In the genomic region with DNA sequence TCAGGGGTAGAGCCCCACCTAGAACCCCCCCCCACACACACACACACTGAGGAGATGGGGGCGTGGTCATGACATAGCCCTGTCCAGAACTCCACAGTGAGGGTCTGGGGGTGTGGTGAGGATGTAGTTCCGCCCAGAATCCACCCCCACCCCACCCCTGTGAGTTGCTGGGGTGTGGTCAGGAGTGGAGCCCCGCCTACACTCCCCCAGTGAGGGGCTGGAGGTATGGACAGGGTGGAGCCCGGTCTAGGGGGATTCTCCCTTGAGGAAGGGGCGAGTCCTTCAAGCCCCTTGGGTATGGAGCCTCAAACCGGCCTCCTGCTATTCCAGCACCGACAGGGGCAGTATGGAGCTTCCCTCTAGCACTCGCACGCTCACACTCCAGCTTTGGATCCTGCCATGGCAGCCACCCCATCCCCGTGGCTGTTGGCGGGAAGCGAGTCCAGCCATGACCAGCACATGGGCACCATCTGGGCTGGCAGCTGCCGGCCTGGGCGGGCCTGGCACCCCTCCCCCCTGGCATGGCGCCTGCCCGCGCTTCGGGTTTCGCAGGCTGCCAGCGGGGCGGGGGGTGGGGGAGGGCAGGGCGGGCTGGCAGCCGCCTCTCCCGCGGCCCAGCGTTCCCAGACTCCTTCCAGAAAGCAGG, we compare ENCODE assay signal across 9 mouse cellular contexts. TPM values are rescaled to one million over a fixed set of nuclear protein-coding genes. Genes with fewer than 3 reads are reported as not detected.
DNase-seq lines count a peak whose midpoint lies in the region; ATAC-seq and TF ChIP-seq lines count a peak whose summit lies in the region.
"Had no signal": no experiment of that assay in that cellular context is flagged by ENCODE, and none has a peak within 500 bp of the region (broad histone marks: within the 10 kb centered on the region; RNA-seq: fewer than 3 reads in every experiment).

No protein-coding gene starts in this region.

- TF ChIP-seq EP300 in heart, postnatal 0 days (IDR thresholded peaks at IDR 0.05; ENCODE audit: low read depth), result 0 out of 2 replicates have a peak, but pooled peaks have one; percentile 60

- ATAC-seq in forebrain, embryonic 15.5 days (replicated peaks), result peak; percentile 85
- peak; percentile 33 for ATAC-seq in heart, postnatal 0 days (ENCODE audit: insufficient read depth, low read depth)
- no peak for ATAC-seq in liver, embryonic 15.5 days (ENCODE audit: insufficient read depth)
- ATAC-seq in neural tube, embryonic 13.5 days (ENCODE audit: low read depth), result peak; percentile 59
- ATAC-seq: Patski had no signal

- H3K4me2 ChIP-seq in forebrain, embryonic 15.5 days (replicated peaks), result peak overlapping the region; percentile 45
- peak overlapping the region; percentile 54 for H3K4me2 ChIP-seq in heart, postnatal 0 days (ENCODE audit: low read depth, low read length)
- H3K4me2 ChIP-seq in liver, embryonic 15.5 days, result peak overlapping the region; percentile 68
- peak overlapping the region; percentile 49 for H3K4me2 ChIP-seq in neural tube, embryonic 13.5 days

- TF ChIP-seq CTCF in E14TG2a.4 (conservative IDR thresholded peaks at IDR 0.05; ENCODE audit: low read length), result peak; percentile 42
- peak; percentile 47 for TF ChIP-seq CTCF in heart, postnatal 0 days (IDR thresholded peaks at IDR 0.05; ENCODE audit: low read depth)

- no peaks in the 10 kb centered on the region for H3K9me3 ChIP-seq in E14TG2a.4 (ENCODE audit: low read length)
- no peaks in the 10 kb centered on the region for H3K9me3 ChIP-seq in forebrain, embryonic 15.5 days
- no peaks in the 10 kb centered on the region for H3K9me3 ChIP-seq in heart, postnatal 0 days (replicated peaks; ENCODE audit: control insufficient read depth, low read length)
- H3K9me3 ChIP-seq in liver, embryonic 15.5 days (replicated peaks), result no peaks in the 10 kb centered on the region
- no peaks in the 10 kb centered on the region for H3K9me3 ChIP-seq in neural tube, embryonic 13.5 days

- peaks cover 97% of the 10 kb centered on the region for H3K4me1 ChIP-seq in E14TG2a.4 (replicated peaks; ENCODE audit: low read depth, low read length)
- H3K4me1 ChIP-seq in forebrain, embryonic 15.5 days, result peaks cover 60% of the 10 kb centered on the region
- peaks cover 77% of the 10 kb centered on the region for H3K4me1 ChIP-seq in heart, postnatal 0 days (ENCODE audit: control insufficient read depth, insufficient read depth)
- H3K4me1 ChIP-seq in liver, embryonic 15.5 days (replicated peaks), result peaks cover 69% of the 10 kb centered on the region
- H3K4me1 ChIP-seq in neural tube, embryonic 13.5 days (replicated peaks), result peaks cover 78% of the 10 kb centered on the region

- H3K9ac ChIP-seq in forebrain, embryonic 15.5 days (replicated peaks), result peak overlapping the region; percentile 21
- H3K9ac ChIP-seq in heart, postnatal 0 days (replicated peaks; ENCODE audit: low read depth, low read length), result no peak overlapping the region
- H3K9ac ChIP-seq in liver, embryonic 15.5 days, result 0 out of 2 replicates have a peak overlapping the region, but pooled peaks have one; percentile 15
- peak overlapping the region; percentile 57 for H3K9ac ChIP-seq in neural tube, embryonic 13.5 days

- H3K27ac ChIP-seq in forebrain, embryonic 15.5 days (replicated peaks), result peak overlapping the region; percentile 89
- peak overlapping the region; percentile 43 for H3K27ac ChIP-seq in heart, postnatal 0 days (ENCODE audit: low read depth)
- H3K27ac ChIP-seq in liver, embryonic 15.5 days (replicated peaks), result no peak overlapping the region
- H3K27ac ChIP-seq in neural tube, embryonic 13.5 days (replicated peaks), result peak overlapping the region; percentile 88

- peak; percentile 91 to 96 for DNase-seq in cerebellum, adult 18-20 months
- peak; percentile 71 for DNase-seq in heart, postnatal 0 days (ENCODE audit: low spot score)
- peak; percentile 85 to 96 for DNase-seq in kidney, postnatal 25 days
- peak; percentile 72 for DNase-seq in urinary bladder, postnatal 25 days (ENCODE audit: low spot score)

- H3K4me3 ChIP-seq in E14TG2a.4 (replicated peaks; ENCODE audit: low read length), result peak overlapping the region; percentile 73
- H3K4me3 ChIP-seq in forebrain, embryonic 15.5 days, result peak overlapping the region; percentile 31
- H3K4me3 ChIP-seq in heart, postnatal 0 days (ENCODE audit: low read depth, low read length), result peak overlapping the region; percentile 10
- H3K4me3 ChIP-seq in liver, embryonic 15.5 days (replicated peaks), result peak overlapping the region; percentile 42
- H3K4me3 ChIP-seq in neural tube, embryonic 13.5 days, result peak overlapping the region; percentile 9; the same call in 1 of the 2 replicates

- 2% methylated on average over 18 of the region's 26 CpGs for WGBS in forebrain, embryonic 15.5 days
- 11% methylated on average over 16 of the region's 26 CpGs for WGBS in heart, postnatal 0 days
- 1% methylated on average over 26 of the region's 26 CpGs for WGBS in liver, embryonic 15.5 days (ENCODE audit: insufficient replicate concordance)
- 2% methylated on average over 26 of the region's 26 CpGs for WGBS in neural tube, embryonic 13.5 days

- peaks cover 29% of the 10 kb centered on the region for H3K27me3 ChIP-seq in E14TG2a.4 (ENCODE audit: insufficient read depth, low read length)
- H3K27me3 ChIP-seq in forebrain, embryonic 15.5 days, result no peaks in the 10 kb centered on the region
- no peaks in the 10 kb centered on the region for H3K27me3 ChIP-seq in heart, postnatal 0 days (ENCODE audit: control insufficient read depth, insufficient read depth, low read length)
- peaks cover 24% of the 10 kb centered on the region for H3K27me3 ChIP-seq in liver, embryonic 15.5 days
- no peaks in the 10 kb centered on the region for H3K27me3 ChIP-seq in neural tube, embryonic 13.5 days
- H3K27me3 ChIP-seq: Patski had no signal

- peaks cover 15% of the 10 kb centered on the region for H3K36me3 ChIP-seq in E14TG2a.4 (ENCODE audit: insufficient read depth, low read length)
- H3K36me3 ChIP-seq in forebrain, embryonic 15.5 days, result no peaks in the 10 kb centered on the region; the same call in 1 of the 2 replicates
- peaks cover 17% of the 10 kb centered on the region for H3K36me3 ChIP-seq in heart, postnatal 0 days (replicated peaks; ENCODE audit: control insufficient read depth, insufficient read depth, low read length)
- no peaks in the 10 kb centered on the region for H3K36me3 ChIP-seq in liver, embryonic 15.5 days (replicated peaks)
- peaks cover 26% of the 10 kb centered on the region; the same call in 1 of the 2 replicates for H3K36me3 ChIP-seq in neural tube, embryonic 13.5 days

RNA-seq across cellular contexts. Expression of a gene that starts 23.9 kb away (rescaled TPM):
- 1.2 and 1.8 TPM in 2 replicates for polyA plus RNA-seq in forebrain, embryonic 15.5 days (2015; fragmentation: Nextera tagmentation; extraction: Ambion mirVana)
- 6.6 and 7.8 TPM in 2 replicates for total RNA-seq in heart, postnatal 0 days (2014; rRNA removed; ENCODE audit: low replicate concordance)
- polyA plus RNA-seq in heart, postnatal 0 days (2015; fragmentation: Nextera tagmentation; extraction: Ambion mirVana), result 3.3 and 3.8 TPM in 2 replicates
- polyA plus RNA-seq in liver, embryonic 15.5 days (2015; fragmentation: Nextera tagmentation; extraction: Ambion mirVana), result 1.9 and 2.3 TPM in 2 replicates
- 1.8 and 3.1 TPM in 2 replicates for polyA plus RNA-seq in neural tube, embryonic 13.5 days (2015; fragmentation: Nextera tagmentation; extraction: Ambion mirVana)

RNA-seq across cellular contexts. Expression of a gene that starts 27.9 kb away (rescaled TPM):
- 2.9 and 3.1 TPM in 2 replicates for polyA plus RNA-seq in forebrain, embryonic 15.5 days (2015; fragmentation: Nextera tagmentation; extraction: Ambion mirVana)
- total RNA-seq in heart, postnatal 0 days (2014; rRNA removed; ENCODE audit: low replicate concordance), result not detected in 2 replicates
- 0.45 and 0.70 TPM in 2 replicates for polyA plus RNA-seq in heart, postnatal 0 days (2015; fragmentation: Nextera tagmentation; extraction: Ambion mirVana)
- 0.56 TPM in 1 of 2 replicates, not detected in the other for polyA plus RNA-seq in liver, embryonic 15.5 days (2015; fragmentation: Nextera tagmentation; extraction: Ambion mirVana)
- polyA plus RNA-seq in neural tube, embryonic 13.5 days (2015; fragmentation: Nextera tagmentation; extraction: Ambion mirVana), result 1.3 and 2.5 TPM in 2 replicates

RNA-seq across cellular contexts. Expression of a gene that starts 32.4 kb away (rescaled TPM):
- polyA plus RNA-seq in forebrain, embryonic 15.5 days (2015; fragmentation: Nextera tagmentation; extraction: Ambion mirVana), result 5.4 and 6.6 TPM in 2 replicates
- 0.11 TPM in 1 of 2 replicates, not detected in the other for total RNA-seq in heart, postnatal 0 days (2014; rRNA removed; ENCODE audit: low replicate concordance)
- polyA plus RNA-seq in heart, postnatal 0 days (2015; fragmentation: Nextera tagmentation; extraction: Ambion mirVana), result 0.43 and 1.1 TPM in 2 replicates
- polyA plus RNA-seq in liver, embryonic 15.5 days (2015; fragmentation: Nextera tagmentation; extraction: Ambion mirVana), result 0.75 and 0.88 TPM in 2 replicates
- 5.2 and 8.2 TPM in 2 replicates for polyA plus RNA-seq in neural tube, embryonic 13.5 days (2015; fragmentation: Nextera tagmentation; extraction: Ambion mirVana)

RNA-seq across cellular contexts. Expression of a gene that starts 32.5 kb away (rescaled TPM):
- 88.2 and 89.0 TPM in 2 replicates for polyA plus RNA-seq in forebrain, embryonic 15.5 days (2015; fragmentation: Nextera tagmentation; extraction: Ambion mirVana)
- 123 and 139 TPM in 2 replicates for total RNA-seq in heart, postnatal 0 days (2014; rRNA removed; ENCODE audit: low replicate concordance)
- polyA plus RNA-seq in heart, postnatal 0 days (2015; fragmentation: Nextera tagmentation; extraction: Ambion mirVana), result 75.2 and 77.6 TPM in 2 replicates
- 50.9 and 56.2 TPM in 2 replicates for polyA plus RNA-seq in liver, embryonic 15.5 days (2015; fragmentation: Nextera tagmentation; extraction: Ambion mirVana)
- 72.2 and 75.2 TPM in 2 replicates for polyA plus RNA-seq in neural tube, embryonic 13.5 days (2015; fragmentation: Nextera tagmentation; extraction: Ambion mirVana)

RNA-seq across cellular contexts. Expression of a gene that starts 38.4 kb away (rescaled TPM):
- polyA plus RNA-seq in forebrain, embryonic 15.5 days (2015; fragmentation: Nextera tagmentation; extraction: Ambion mirVana), result 133 and 135 TPM in 2 replicates
- total RNA-seq in heart, postnatal 0 days (2014; rRNA removed; ENCODE audit: low replicate concordance), result 47.6 and 53.9 TPM in 2 replicates
- polyA plus RNA-seq in heart, postnatal 0 days (2015; fragmentation: Nextera tagmentation; extraction: Ambion mirVana), result 45.8 and 48.4 TPM in 2 replicates
- polyA plus RNA-seq in liver, embryonic 15.5 days (2015; fragmentation: Nextera tagmentation; extraction: Ambion mirVana), result 127 and 147 TPM in 2 replicates
- 105 and 112 TPM in 2 replicates for polyA plus RNA-seq in neural tube, embryonic 13.5 days (2015; fragmentation: Nextera tagmentation; extraction: Ambion mirVana)

Comparison
In these comparisons a context has a peak if more than half of its experiments do, and no peak if none do; other contexts are left out.
1. H3K4me3 ChIP-seq: peak in every context shown above with its lines; median percentile 73 in E14TG2a.4; 42 in liver, embryonic 15.5 days; 31 in forebrain, embryonic 15.5 days; 10 in heart, postnatal 0 days; 9 in neural tube, embryonic 13.5 days.